Mouse (Mus musculus) cortical plate, adult 2 months (tissue): ENCODE data around the gene Ninl.

Experiments
- CTCF ChIP-seq: fragments of 200-500 bp; IDR thresholded peaks from 2 replicates; pipeline ENCODE4 v1.5.1; 2011; ENCODE audit warnings: mild to moderate bottlenecking, control low read depth, low read length; ENCODE audit not compliant: insufficient read depth; ENCODE audit errors: extremely low read depth
- POLR2A ChIP-seq: fragments of 200-500 bp; IDR thresholded peaks from 2 replicates; pipeline ENCODE4 v1.6.1; 2011; ENCODE audit warnings: mild to moderate bottlenecking, low read length, control low read depth; ENCODE audit not compliant: insufficient read depth; ENCODE audit errors: extremely low read depth

DNA sequence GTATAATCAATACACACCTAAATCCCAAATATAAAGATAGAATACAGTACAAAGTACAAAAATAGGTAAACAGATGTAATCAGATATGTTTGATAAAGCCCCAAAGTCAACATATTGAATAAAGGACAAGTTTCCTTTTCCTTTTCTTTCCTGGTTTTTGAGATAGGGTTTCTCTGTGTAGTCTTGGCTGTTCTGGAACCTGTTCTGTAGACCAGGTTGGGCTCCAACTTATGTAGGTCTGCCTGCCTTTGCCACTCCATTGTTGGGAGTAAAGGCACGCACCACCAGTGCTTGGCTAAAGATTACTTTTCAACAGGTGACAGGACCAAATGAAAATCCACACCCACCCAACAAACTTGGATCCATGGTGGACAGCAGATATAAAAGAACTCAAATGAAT lies 17.5 kb upstream of the Ninl start:
- no peak for TF ChIP-seq CTCF
- TF ChIP-seq POLR2A = no peak
